Mouse (Mus musculus) adrenal gland, postnatal 36 days (tissue): ENCODE data around the gene Dnase2a. TPM values are rescaled to one million over a fixed set of nuclear protein-coding genes. Genes with fewer than 3 reads are reported as not detected.

Source experiments
- DNase-seq, 2 experiments: peaks; one replicate each; pipeline ENCODE4 v3.0.0; 2021; ENCODE audit warnings: mixed read lengths in 1 of 2
- total RNA-seq, 2 experiments: library from RNA; stranded (reverse); gene quantifications; 2 replicates each; pipeline ENCODE4 v1.2.3; 2021

Gene Dnase2a
- total RNA-seq, 2 experiments from 2014 or later: 9.5 to 10.3 TPM

DNA sequence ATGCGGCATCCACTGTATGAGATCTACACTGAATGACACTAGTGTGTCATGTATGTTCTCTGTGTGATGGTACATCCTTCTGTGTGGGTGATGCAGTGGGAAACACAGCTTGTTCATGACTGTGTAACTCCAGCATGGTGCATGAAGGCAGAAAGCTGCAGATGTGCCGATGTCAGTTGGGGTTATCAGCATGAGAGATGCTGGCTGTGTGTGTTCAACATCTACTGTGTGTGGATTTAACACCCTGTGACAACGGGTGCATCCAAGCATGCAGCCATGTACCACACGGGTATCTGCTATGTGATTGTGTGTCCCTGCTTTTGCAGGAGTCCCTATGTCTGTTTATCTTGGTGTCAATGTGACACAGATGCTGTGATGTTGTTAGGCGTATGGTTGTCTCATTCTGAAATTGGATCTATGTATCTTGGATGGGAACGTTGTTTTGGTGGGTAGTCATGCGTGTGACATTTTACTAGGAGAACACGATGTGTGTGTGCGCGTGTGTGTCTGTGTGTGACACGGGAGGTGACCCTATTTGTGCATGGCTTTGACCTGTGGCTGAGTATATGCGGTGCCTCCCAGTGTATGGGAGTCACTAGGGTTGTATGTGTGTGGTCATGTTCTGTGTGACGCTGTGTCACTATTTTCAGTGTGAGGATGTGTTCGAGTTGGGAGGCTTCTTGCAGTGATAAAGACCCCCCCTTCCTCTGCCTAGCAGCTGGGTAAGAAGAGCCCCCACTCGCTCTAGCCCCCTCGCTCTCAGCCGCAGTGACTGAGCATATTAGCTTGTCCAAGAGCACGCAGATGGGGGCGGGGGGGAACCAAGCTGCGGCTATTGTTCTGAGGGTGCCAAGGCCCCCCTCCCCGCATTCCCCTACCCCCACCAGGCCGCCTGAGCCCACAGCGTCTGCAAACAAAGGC lies 27.9 kb downstream of the Dnase2a start:
- no peak for DNase-seq

GRCm38 (mm10) chr8:84936962-84937546 lies 28.7 kb downstream of the Dnase2a start, which contains the start of gene Mast1:
TSS of gene Mast1 (minus strand) at chr8:84937359.
- DNase-seq: peak; percentile 70 to 85

- DNase-seq: no peak
Measured at GRCm38 (mm10) chr8:84937620-84938485, 29.5 kb downstream of the Dnase2a start.

DNA sequence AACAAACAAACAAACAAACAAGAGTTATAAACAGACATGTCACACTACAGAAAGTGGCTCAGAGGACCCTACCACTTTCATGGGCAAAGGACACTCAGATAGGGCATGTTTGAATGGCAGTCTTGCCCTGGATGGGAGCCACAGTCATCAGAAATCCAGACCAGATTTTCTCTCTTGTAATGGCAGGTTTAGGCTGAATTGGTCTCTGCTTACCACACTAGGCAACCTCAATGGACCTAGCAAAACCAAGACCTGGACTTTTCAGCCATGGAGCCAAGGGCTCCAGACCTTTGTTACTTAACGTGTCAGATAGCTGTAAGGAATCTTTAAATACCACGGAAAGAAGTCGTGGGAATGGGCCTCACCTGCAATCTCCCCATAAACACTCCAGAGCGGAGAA lies 35.3 kb downstream of the Dnase2a start:
- DNase-seq: no peak

DNA sequence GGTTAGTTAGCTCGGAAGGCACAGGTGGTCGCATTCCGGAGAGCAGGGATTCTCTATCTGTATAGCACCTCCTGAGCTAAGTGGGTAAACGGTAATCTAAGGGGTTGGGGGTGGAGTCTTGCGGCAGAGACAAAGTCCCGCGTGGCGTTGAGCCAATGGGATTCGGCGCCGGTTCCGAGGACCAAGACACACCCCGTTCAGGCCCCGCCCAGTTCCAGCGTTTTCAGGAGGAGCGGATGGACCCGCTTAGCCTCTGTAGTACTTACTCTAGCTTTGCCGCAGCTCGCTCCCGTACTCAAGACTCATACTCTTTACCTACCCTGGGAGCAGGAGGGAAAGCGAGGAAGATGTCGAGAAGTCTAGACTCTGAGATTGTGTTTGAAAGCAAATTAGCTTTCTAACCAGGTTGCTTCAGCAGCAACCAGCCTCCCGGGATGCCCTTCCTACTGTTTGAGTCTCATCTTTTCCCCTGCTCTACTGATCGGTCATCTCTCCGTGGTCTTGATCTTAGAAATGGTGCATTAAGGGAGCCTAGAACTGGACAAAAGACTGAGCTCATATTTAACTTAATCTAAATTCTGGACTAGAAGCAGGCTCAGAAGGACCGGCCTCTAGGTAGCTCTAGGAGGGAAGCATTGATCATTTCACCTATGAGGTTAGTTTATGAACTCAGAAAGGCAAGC lies 36.3 kb downstream of the Dnase2a start:
- peak; percentile 42 to 59 for DNase-seq

GRCm38 (mm10) chr8:84945235-84945632 lies 36.9 kb downstream of the Dnase2a start:
- no peak for DNase-seq

- no peak for DNase-seq
Measured at GRCm38 (mm10) chr8:84945633-84946527, 37.5 kb downstream of the Dnase2a start.

DNA sequence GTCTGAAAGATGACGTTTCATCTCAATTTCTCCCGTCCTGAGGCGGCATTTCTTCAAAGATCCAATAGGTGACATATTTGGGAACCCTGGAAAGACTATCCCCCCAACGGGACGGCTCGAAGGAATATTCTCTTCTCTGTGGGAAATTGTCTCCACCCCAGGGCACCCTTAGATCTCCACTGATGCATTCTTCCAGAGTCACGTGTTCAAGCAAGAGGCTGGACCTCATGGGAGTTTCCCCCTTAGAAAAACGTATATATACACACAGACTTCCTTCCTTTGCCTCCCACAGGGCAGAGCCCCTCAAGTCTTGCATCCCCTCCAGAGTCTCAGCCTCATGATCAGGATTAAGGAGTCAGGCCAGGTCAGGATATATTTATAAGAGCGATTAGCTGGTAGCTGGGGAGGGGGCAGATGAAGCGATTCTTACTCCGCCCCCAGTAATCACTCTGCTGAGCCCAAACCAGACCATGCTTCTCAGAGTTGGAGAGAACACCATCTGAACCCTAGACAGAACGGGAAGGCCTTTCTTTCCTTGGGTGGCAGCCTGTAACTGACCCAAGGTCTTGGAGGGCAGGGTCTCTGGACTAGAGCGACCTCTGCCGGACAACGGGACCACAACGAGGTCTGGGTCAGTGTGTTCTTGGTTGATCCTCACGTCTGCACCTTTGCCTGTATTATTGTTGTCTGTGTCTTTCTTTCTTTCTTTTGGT lies 38.3 kb downstream of the Dnase2a start, which contains the start of gene Rtbdn:
Gene Rtbdn (plus strand): TSS at position 464 of the 713 bp plus-strand sequence.
- no peak for DNase-seq

DNA sequence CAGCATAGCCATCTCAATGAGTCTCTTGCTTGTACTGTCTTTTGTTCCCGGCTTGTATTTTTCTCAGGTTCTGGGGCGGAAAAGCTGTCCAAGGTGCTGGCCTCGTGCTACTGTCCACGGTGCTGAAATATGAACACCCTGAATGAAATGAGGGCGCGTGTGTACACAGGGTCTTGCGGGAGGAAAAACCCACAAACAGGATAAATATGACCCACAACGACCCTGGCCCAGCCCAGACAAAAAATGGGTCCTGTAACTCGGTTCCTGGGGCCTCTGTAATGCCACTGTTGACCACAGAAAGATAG lies 38.8 kb downstream of the Dnase2a start:
- DNase-seq: peak; percentile 58 to 66

GRCm38 (mm10) chr8:84949753-84950152 lies 41.4 kb downstream of the Dnase2a start:
- DNase-seq: no peak

DNA sequence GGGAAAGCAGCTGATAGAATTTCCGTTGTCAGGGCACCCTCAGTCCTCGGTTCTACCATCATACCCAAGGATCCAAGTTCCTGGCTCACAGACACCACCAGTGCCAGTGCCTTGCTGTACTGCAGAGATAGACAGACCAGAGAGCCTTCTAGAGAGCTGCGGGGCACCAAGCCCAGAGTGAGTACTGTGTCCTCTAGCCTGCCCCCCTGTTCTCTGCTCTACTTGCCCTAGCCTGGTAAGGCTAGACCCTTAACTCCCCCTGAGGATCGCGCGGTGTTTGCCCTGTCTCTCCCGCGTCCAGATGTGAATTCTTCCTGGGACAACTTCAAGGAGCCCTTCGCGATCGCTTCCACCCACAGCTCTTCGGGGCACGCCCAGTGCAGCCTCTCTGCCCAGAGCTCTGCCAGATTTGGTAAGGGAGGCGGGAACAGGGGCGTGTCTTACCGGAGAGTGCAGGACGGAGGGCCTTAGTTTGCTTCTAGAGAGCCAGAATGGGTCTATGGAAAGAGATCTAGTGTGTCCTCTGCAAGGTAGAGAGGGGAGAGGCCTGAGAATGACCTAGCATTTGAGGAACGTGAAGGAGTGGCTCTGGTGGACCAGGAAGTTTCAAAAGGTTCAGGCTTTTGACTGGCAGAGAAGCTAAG lies 44.4 kb downstream of the Dnase2a start:
- peak; percentile 85 to 86 for DNase-seq

- DNase-seq: peak; percentile 58 to 76
Measured at GRCm38 (mm10) chr8:84956768-84957167, 48.4 kb downstream of the Dnase2a start.

DNA sequence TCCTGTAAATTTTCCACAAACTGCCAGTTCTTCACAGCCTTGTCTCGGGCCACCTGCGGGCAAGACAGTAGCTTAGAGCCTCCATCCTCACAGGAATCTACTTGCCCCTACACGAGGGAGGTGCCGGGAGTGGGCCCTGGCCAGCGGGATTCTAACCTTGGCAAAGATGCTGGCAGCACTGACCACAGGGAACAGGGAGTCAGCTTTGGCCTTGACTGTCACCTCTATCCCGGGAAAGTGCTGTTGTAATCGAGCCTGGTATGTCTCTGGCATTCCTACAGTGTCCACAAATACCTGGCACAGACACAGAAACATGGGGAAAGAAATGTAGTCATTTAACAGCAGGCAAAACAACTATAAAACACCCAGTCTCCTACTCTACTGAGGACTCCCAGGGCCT lies 51.5 kb downstream of the Dnase2a start:
- peak; percentile 80 to 81 for DNase-seq

DNA sequence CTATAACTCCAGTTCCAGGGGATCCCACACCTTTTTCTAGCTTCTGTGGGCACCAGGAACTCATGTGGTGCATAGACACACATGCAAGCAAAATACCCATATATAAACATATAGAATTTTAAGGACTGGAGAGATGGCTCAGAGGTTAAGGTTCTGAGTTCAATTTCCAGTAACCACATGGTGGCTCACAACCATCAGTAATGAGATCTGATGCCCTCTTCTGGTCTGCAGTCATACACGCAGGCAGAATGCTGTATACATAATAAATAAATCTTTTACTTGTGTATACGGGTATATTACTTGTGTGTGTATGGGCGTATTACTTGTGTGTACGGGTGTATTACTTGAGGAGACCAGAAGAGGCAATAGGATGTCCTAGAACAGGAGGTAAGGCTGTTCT lies 55.6 kb downstream of the Dnase2a start:
- no peak for DNase-seq

DNA sequence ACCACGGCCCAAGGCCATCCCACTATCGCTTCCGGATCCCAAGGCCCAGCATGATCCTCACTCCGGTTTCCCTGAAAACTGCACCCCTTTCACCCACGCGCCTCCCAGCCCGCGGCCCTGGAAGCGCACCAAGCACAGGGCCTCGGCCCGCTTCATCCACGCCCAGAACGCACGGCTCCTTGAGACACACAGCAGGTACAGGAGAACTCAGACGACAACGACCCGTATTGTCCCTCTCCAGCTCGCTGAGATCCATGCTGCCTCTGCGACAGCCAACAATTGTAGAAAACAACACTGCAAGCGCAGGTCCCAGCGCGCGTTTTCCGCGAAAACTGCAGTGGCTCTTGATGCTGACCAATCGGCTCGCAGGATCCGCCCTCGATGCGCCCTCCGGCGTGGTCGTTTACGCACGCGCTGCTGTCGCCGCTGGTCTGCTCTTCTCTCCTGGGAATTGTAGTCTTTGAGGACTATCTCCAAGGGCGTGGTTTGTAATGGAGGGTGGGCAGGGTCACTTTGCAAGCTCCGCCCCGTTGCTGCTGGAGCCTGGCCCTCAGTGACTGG lies 57.5 kb downstream of the Dnase2a start:
- peak; percentile 95 to 96 for DNase-seq

DNA sequence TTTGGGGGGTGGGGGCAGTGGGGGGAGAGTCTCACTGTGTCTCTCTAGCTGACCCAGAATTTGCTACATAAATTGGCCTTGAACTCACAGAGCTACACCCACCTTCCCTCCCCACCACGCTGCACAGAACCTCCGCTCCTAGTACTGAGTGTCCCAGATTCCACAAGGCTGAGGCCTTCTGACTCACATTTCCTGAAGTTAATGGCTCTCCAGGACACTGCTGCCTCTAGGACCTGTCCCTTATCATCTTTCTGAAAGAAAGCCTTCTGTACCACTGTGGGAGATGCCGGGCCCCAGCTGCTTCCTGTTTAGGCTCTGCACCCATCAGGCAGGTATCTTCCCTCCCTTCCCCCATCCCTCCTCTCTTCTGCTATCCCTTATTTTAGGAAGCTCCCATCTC lies 58.2 kb downstream of the Dnase2a start:
- peak; percentile 66 for DNase-seq

DNA sequence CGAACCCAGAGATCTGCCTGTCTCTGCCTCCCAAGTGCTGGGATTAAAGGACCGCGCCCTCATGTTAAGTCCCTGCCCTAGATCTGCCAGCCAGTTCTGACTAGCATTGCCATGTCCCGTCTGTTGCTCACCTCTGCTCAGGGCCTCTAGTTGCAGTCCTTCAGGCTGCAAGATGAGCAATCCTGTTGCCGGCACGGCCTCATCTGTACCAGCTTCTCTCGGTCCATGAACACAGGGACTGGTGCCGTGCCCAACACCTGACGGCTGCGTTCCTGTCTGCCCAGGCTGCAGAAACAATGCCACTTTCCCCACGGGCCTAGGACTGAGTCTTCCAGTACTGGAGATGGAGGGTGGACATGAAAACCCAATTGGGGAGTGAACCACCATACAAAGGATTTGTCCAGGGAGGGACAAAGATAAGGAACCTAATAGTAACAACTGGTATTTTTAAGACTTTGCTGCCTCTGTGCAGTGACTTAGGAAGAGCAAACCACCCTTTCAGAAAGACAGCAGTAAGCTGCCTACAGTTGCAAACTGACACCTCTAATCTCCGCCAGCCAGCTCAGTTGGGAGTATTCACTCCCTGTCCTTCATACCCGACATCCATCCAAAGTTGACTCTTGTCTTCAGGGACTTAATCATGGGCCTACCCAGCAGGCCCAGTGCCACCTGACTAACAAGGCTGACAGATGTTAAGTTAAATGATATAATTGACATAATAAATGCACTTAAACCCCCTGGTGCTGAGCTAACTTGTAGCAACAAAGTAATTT lies 59.4 kb downstream of the Dnase2a start:
- peak; percentile 19 to 37 for DNase-seq

- no peak for DNase-seq
Measured at GRCm38 (mm10) chr8:84968650-84969049, 60.3 kb downstream of the Dnase2a start.
